Mouse (Mus musculus) layer of hippocampus, adult 9-11 months (tissue): ENCODE measurements around the gene Fto.

Experiments
- DNase-seq: peaks from one replicate; pipeline ENCODE4 v3.0.0; 2022

The Fto gene

DNA sequence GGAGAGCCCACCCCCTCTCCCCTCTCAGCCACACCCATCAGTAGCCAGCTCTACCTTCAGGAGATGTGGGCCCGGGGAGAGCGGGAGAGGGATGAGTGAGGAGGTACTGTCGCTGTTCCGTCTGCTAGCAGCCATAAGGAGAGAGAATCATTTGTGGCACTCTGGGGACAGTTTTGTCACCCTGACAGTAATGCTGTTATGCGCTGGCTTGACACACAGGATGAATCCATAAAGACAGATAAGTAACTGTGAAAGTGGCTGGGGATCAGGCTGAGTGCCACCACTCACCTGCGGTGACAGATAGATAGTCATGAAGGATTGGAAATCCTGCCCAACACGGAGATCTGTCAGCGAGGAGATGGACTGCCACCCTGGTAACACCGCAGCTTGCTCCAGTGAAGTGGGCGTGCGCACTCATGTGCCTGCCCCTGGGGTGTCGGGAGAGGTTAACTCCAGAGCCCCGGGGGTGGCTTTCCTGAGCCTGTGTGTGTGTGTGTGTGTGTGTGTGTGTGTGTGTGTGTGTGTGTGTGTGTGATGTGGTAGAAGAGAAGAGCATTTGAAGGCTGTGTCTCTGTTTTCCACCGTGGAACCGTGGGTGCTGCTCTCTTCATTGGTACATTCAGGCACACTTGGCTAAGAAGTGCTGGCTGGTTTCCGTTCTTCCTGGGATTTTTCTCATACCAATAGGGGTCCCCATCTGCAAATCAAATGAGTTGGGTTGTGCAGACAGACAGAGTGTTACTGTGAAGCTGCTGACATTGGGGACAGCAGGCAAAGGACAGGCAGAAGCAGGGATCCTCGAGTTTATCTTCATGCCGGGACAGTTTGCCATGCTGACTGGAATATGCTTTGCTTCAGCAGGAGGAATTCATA lies 312.6 kb downstream of the Fto start:
- DNase-seq: peak; percentile 52

DNA sequence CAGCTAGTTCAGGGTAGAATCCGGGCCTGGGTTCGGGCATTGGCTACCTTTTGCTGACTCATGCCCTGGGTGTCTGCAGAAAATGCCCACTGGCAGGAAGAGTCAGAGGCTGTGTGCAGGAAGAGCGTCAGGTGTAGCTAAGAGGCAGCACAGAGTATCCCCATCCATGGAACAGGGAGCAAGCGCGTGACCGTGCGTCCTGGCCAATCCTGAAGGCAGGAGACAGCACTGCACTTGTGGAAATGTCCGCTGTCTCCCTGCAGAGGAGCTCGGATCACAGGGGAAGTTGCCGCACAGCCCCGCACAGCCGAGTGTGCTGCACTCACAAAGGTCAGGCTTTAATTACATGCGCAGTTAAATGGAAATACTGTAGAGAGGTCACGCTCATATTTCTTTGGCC lies 316.3 kb downstream of the Fto start:
- DNase-seq: no peak

DNA sequence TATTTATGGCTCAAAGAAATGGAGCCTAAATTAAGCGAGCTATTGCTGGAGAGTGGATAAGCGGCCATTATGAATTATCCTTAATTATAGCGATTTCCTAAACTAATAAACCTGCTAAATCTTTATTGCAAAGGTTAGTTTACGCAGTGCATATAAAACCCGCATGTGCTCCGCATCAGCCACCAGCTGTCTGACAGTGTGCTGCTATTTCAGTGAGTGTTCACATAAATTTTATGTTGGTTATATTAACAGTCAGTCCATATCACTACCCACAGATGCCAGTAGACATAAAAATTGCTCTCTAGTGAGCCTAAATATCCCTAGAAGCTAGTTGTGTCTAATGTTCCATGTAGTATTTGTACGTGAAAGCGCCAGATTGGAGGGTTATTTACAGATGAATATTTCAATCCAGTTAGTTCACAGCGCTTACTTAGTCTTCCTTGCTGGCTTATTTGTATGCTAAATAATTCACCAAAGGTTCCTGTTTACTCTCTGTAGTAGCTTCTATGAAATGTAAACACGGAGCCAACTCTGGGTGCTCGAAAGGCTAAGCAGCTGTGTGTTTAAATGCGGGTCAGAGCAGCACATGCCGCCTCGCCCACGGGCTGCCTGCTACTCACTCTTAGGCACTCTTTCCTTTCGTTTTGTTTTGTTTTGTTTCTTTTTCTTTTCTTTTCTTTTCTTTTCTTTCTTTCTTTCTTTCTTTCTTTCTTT lies 317.2 kb downstream of the Fto start:
- DNase-seq: no peak

DNA sequence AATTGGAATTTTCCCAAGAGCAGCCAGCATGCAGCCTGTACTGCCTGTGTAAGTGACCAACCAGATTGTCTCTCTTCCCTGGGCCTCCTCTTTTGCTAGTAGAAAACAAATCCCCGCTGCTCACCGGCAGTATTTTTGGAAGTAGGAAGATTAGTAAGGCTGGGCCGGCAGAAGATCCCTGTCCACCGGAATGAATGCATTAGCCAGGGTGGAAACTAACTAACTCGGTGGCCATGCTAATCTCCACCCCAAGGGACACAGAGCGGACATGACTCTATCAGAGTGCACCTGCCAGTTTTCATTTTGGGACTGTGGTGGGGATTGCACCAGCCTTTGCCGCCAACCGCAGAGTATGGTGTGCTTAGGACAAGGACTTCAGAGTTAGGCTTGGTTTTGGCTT lies 319.1 kb downstream of the Fto start:
- no peak for DNase-seq

DNA sequence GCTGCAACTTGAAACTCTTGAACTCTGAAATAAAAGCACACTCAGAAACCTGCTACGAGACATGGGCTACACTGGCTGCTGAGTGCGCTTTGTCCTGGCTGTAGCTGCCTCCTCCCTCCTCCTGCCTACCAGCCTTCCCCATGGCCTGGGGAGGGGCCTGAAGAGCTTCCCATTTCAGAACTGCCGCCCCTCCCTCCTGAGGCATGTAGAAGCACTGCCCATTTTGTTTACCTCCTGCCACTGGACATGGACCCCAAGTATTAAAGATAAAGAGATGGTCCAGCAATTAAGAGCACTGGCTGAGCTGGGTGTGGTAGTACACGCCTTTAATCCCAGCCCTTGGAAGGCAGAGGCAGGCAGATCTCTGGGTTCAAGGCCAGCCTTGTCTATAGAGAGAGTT lies 322.1 kb downstream of the Fto start:
- DNase-seq: no peak

DNA sequence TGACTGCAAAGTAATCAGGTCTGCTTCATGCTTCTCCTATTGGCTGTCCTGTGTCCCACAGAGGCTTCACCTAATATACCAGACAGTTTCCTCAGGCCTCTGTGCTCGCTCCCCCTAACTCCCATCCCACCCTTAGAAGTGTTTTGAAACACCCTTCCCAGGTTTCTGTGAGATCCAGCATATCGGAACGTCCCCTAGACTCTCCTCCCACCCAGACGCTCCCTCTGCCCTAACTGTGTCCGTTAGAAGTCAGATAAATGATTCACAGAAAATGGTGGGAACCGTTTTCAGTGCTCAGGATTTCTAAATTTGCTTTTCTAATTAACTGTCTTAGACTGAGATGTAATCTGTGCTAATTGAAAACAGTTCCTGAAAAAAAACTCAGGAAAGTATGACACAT lies 323.6 kb downstream of the Fto start:
- no peak for DNase-seq

DNA sequence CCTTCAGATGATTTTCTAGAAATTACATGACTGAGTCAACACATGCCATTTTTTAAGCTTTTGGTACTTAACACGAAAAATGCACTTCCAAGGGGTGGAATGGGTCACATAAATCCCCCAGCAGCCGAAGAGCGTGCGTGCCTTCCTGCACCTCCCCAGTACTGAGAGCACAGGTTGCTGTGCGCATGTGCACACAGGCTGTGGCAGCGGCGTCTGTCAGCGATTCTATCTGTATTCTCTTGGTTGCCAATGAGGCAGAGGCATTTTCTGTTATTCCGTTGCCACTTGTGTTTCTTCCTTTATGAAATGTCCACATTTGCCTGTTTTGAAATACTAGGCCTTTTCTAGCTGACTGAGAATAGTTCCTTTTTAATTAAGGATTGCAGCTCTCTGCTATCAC lies 324.4 kb downstream of the Fto start:
- peak; percentile 54 for DNase-seq

DNA sequence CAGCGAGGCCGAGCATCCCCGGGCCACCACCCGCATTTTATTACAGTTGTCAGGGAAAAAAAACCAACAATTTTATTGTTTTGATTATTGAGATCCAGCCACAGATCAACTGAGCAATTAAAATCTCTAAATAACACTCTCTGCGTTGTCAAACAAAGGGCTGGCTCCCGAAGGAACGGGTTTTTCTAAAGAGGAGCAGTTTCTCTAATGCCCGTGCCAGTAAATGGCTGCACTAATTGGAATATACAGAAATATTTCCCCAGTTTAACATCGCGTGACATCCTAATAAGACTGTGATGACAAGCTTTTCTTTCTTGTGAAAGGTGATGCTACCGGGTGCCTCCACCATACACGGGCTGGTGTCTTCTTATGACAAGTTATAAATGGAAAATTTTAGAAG lies 324.9 kb downstream of the Fto start:
- DNase-seq: no peak

DNA sequence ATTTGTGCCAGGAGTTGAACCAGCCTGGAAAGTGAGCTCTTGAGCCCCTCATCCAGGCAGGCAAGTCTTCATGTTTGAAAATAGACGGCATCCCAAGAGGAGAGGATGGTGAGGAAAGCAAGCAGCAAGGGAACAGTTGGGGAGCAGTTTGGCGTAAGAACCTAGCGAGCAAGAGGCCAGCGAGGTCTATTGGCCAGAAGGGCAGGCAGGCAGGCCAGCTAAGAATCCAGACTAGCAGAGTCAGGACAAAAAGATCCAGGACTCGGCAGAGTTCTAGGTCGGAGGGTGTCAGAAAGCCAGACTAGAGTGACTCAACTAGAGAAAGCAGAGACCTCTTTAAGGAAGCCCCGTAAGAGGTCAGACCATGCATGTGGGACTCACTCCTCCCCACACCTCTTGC lies 327.1 kb downstream of the Fto start:
- no peak for DNase-seq

DNA sequence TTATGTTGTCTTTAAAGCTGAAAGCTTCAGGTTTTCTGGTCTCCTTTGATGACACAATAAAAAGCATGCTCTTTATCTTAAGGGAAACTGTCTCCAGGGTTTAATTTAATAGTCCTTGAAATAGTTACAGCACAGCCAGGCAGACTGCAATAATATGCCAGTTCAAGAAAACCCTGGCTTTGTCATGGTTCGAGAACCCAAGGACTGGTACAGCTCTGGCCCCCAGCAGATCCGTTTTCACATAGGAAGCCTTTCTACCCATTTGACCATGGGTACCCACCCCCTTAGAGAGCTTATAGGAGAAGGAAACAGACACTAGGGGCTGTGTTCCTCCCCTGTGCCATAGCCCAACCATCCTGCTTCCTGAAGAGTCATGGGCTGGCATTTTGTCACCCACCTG lies 332.2 kb downstream of the Fto start:
- no peak for DNase-seq

DNA sequence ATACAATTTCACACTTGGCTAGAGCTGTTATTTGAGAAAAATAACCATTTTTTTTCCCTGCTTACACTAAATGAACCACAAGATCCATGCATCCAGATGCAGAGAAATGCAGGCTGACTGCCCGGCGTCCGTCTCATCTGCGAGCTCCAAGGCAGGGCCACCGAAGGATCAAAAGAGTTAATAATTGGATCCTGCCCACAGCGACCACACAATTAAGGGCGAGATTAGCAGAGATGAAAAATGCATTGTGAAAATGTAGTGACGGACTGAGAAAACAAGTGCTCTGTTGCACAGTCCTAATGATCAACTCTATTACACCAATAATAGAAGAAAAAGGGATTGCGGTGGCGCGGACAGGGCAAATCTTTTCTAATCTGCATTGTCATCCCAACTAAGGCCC lies 334.6 kb downstream of the Fto start:
- DNase-seq: no peak

DNA sequence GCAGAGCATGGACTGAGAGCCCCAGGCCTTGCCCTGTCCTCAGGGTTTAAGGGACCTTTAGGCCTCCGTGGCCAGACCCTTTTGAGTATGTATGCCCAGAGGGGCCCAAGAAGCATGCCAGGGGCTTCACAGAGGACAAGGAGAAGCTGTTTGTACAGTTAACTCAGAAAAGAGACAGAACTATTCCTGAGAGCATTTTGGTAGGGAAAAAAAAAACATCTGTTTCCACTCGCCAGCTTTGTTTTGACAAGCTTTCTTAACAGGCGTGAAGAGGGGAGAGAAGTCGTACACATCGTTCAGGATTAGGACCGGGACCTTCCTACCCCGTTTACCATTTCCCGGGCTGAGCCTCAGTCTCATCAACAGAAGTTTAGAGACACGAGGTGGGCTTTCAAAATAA lies 335.5 kb downstream of the Fto start:
- DNase-seq: no peak

DNA sequence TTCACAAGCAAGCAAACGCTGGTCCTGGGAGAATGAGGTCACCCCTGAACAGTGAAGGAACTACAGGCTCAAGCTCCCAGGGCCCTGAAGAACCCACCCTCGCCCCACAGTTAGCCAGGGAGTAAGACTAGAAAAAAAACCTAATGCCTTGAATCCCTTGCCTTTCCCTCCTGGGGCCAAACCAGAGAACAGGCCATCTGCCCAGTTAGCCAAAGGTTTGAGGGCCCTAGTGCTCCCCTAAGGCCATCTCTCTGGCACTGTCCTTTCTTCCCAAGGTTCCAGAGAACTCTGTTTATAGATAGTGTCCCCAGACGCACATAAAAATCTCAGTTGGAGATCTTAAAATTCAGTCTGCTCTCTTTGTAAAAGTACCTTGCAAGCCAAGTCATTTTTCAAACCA lies 340.2 kb downstream of the Fto start:
- DNase-seq: no peak

DNA sequence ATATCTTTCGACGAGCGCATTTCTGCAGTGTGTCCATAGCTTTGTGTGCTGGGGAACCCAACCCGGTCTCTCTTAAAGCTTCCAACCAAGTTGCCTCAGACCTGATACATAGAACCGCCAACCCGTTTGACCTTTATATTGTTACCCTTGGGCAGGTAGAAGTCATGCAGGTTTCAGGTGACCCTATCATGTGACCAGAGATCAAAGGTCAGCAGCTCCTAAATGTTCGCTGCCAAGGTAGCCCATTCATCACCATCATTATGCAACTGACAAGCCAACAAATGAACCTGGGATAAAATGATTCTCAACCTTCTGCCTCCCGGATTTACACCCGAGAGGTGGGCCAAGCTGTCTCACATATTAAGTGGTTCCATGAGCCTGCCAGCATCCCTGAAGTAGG lies 344.1 kb downstream of the Fto start:
- DNase-seq: no peak

DNA sequence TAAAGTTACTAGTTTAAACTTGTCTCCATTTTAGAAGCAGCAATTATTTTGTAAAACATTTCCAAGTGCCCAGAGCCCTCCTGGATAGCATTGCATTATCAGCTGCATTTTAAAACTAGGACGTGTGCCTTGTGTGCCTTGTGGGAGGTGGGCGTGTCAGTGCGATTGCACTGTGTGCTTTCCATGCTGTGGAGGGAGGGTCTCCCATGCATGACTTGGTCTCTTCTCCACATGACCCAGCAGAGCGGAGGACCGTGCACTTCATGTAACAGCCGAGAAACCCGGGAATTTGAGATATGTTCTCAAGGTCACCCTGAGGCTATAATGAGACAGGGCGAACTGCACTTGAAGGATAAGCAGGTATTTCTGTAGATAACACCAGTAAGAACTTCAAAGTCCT lies 347.6 kb downstream of the Fto start:
- DNase-seq: no peak

DNA sequence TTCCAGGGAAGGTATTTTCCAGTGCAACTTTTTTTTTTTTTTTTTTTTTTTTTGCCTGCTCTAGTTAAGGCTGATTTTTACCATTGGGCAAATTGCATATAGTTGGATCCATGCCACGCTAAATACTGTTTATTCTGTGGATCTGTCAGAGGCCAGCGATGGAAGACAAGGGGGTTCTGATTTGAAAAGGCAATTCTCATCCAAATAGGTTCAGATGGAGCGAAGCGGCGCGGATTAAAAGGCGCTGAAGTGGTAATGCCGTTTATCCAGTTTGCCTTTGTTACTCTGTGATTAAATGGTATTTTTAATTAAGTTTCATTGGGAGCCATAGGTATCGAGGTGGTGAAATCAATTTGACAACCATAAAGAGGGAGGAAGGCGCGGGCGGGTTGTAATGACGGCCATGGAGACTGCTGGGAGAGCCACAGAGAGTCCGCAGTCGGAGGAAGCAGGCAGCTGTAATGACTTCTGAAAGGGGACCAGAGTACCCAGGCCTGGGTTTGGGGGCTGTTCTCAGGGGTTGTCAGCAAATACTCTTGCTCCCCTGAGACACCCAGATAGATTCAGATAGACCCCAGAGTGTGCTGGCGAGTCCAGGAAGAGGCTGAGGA lies 356.2 kb downstream of the Fto start:
- no peak for DNase-seq

DNA sequence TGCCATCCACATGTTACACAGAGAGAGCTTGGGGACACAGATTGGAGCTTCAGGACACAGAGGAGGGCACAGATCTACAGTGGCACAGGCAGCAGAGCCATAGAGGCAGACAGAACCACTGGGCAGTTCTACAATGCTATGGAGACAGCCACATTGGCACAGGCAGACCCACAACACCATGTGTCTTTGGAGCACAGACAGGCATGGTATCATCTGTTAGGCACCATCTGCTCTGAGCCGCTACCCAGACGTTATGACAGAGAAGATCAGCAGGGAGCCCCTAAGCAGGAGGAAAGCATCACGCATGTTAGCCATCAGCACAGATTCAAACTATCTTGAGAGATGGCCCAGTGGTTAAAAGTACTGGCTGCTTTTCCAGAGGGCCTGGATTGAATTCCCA lies 363.6 kb downstream of the Fto start:
- DNase-seq: peak; percentile 78

DNA sequence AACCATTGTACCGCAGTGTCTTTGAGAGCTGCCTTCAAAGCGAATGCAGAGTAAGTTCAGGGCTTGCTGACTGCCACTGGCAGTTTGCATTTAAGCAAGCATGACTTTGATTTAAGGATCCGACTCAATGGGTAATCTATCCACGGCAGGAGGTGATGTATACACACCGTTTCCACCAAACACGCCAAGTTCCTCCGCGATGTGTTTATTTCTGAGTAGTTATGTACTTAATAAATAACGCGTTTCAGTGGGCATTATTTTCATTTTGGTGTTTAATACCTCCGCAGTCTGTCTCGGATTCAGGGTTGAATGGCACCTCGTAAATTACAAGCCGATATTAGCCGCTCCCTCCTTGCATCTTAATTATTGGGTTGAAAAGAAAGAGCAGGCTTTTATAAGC lies 366.1 kb downstream of the Fto start:
- no peak for DNase-seq

DNA sequence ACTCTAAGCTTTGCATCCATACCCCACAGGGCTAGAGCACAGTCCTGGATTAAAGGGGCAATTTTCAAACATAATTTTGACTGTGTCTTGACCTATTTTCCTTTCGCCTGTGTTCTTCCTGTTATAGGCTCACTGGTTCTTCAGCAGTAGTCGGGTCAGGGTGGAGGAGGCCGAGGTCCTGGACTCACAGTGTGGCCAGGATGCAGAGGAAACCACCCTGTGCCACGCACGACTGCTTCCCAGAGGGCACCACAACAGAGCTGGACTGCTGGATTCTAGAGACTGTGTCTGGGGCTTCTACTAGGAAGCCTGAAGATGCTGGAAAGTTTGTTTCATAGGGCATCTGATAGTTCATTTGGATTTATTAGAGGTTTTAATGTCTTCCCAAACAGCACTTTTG lies 366.8 kb downstream of the Fto start:
- DNase-seq: no peak

DNA sequence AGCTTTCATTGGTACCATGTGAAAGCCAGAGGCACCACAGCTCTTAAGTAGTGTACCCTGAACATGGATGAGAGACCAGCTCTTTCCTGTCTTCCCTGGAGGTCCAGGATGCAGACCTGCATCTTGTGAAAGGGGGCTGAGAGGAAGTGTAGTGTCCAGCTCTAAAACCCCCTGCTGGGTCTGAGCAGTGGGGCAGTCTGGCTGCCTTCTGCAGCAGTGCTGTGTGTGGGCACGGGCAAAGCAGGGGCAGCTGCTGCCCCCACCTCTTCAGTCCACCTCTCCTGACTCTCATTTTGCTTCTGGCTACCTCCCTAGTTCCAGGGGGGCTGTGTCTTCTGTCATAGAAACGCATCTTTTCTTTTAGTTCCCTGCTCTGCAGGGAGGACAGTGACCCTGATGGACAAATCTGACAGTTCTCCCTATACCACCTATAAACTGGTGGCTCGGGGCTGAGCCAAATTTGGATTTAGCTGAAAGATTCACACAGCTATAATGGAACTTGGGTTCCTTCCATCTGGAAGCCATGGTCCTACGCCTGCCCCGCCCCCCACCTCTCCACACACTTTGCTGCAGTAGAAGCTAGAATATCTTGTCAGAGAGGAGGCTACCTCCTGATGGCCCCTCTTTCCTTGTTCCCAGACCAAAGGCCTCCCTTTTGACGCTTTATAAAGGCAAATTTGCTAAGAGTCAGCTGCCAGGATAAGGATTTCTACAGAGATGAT lies 371.4 kb downstream of the Fto start:
- no peak for DNase-seq

DNA sequence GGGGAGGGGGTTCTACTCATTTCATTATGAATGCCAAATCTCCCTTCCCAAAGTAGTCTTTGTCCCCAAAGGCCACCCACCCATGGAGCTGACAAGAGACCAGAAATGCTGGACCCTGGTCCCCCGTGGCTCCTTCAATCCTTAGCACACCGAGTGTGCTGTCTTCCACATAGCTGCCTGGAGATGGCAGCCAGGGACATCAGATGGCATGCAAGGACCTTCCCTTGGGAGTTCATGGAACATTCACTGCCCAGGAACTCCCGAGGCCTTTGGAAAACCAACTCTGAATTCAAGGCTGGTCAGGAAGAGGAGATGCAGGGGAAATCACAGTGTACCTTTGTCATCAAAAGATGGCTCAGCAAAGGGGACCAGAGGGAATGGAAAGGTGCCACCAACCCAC lies 372.1 kb downstream of the Fto start:
- DNase-seq: no peak

DNA sequence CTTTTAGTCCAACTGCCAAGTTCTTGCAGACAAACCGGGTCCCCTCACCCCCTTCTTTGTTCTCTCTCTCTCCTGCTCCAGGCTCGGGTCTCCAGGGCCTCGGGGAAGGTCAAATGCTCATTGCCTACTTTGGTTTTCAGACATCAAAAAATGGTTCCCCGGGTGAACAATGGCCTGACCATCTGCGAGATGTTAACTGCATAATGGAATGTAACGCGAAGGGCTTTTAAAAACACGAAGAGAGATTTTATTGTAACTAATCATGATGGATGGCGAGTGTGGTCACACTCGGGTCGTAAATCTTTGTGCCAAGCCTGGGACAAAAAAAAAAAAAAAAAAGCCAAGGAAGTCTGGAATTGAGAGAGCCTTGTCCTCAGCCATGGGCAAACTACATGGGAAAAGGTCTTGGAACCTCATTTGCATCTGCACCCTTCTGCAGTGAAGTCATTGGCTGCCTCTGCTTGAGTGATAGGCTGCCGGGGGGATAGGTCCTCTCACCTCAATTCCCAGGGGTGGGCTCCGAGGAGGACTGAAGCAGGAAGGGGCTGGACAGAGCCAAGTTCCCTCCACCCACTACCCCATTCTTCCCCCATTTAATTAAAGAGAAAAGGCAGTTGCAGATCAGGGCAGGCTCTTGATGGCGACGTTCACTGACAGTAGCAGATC lies 378.9 kb downstream of the Fto start:
- no peak for DNase-seq

DNA sequence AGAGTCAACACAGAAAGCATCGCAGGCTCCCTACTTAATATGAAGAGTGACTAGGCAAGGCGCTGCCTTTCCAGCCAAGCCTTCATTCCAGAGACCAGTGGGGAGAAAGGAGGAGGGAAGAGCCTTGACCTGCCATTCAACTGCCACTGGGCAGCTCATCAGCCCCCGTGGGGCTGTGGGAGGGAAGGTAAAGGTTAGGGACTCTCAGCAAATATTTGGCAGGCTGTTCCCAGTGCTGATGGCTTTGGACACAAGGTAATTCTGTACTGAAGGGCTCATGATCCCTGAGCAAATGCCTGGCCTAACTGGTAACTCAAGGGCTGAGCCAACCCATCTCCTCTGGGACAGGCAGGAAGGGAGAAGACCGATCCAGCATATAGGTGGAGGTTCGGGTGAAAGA lies 393.2 kb downstream of the Fto start:
- DNase-seq: no peak
